Comparison of ENCODE assay signal across 22 mouse cellular contexts in genomic region chr7:43547666-43548065, GRCm38 (mm10). TPM values are rescaled to one million over a fixed set of nuclear protein-coding genes. Genes with fewer than 3 reads are reported as not detected.
DNase-seq lines count a peak whose midpoint lies in the region; TF ChIP-seq lines count a peak whose summit lies in the region.
"Had no signal": no experiment of that assay in that cellular context is flagged by ENCODE, and none has a peak within 500 bp of the region (broad histone marks: within the 10 kb centered on the region; RNA-seq: fewer than 3 reads in every experiment).

No protein-coding gene starts in this region.

- H3K4me3 ChIP-seq in left cerebral cortex, adult 2 months: no peak overlapping the region
- H3K4me3 ChIP-seq: forebrain, embryonic 13.5 days had no signal

- DNase-seq in cerebellum, adult 11-12 months: peak; percentile 81
- no peak for DNase-seq in cerebellum, postnatal 4 days (ENCODE audit: low spot score in 2 of 2)
- peak; percentile 30 for DNase-seq in left cerebral cortex, postnatal 4 days
- DNase-seq in left cerebral cortex, adult 2 months (ENCODE audit: extremely low spot score in 1 of 2, low spot score in 2 of 2): no peak
- DNase-seq in cerebellum, adult 9-11 months: peak; percentile 80
- no peak for DNase-seq in lung, postnatal 14 days
- DNase-seq in right cerebral cortex, postnatal 36 days (ENCODE audit: low spot score in 2 of 2): no peak
- no peak for DNase-seq in adrenal gland, postnatal 14 days
- DNase-seq: adrenal gland, adult 2 months; heart, postnatal 4 days; kidney, adult 11 months; liver; liver, postnatal 0 days; lung, postnatal 36 days; right cerebral cortex, adult 18-20 months; thymus, postnatal 14 days had no signal

- no peak for TF ChIP-seq CTCF in left cerebral cortex, adult 2 months (IDR thresholded peaks at IDR 0.05)

- intact Hi-C loops in left cerebral cortex, postnatal 4 days (cut with DNase I): no loop called here
- intact Hi-C loops in left cerebral cortex, adult 2 months (cut with DNase I): no loop called here

- H3K27ac ChIP-seq in left cerebral cortex, adult 2 months: no peak overlapping the region
- H3K27ac ChIP-seq: forebrain, embryonic 13.5 days; kidney, postnatal 0 days had no signal

RNA-seq across cellular contexts. Expression of gene Cd33, which starts 3.4 kb away (rescaled TPM):
- total RNA-seq in left cerebral cortex, postnatal 4 days (2021): 1 to 10 TPM; 2.3 to 2.5 TPM
- total RNA-seq in left cerebral cortex, adult 2 months (2021): 1 to 10 TPM; 3.7 to 4.7 TPM
- 2.7 and 5.3 TPM in 2 replicates for total RNA-seq in adrenal gland, postnatal 14 days (2021)

RNA-seq across cellular contexts. Expression of gene Zfp658, which starts 14.4 kb away (rescaled TPM):
- total RNA-seq in left cerebral cortex, postnatal 4 days (2021): 1 to 10 TPM; 7.5 to 9.7 TPM
- total RNA-seq in left cerebral cortex, adult 2 months (2021): 1 to 10 TPM; 5.2 to 5.5 TPM
- 2.2 and 3.2 TPM in 2 replicates for total RNA-seq in adrenal gland, postnatal 14 days (2021)

RNA-seq across cellular contexts. Expression of gene Zfp719, which starts 31.7 kb away (rescaled TPM):
- 10 to 100 TPM; 18.5 to 19.9 TPM for total RNA-seq in left cerebral cortex, postnatal 4 days (2021)
- total RNA-seq in left cerebral cortex, adult 2 months (2021): 10 to 100 TPM; 14.5 to 16.2 TPM
- total RNA-seq in adrenal gland, postnatal 14 days (2021): 11.9 and 16.9 TPM in 2 replicates

RNA-seq across cellular contexts. Expression of gene 4931406B18Rik, which starts 41.9 kb away (rescaled TPM):
- total RNA-seq in left cerebral cortex, postnatal 4 days (2021): not detected
- total RNA-seq in left cerebral cortex, adult 2 months (2021): not detected
- total RNA-seq in adrenal gland, postnatal 14 days (2021): not detected in 2 replicates
- total RNA-seq: adrenal gland, adult 2 months; CH12.LX; granulocyte monocyte progenitor cell, adult 5-6 weeks; heart, postnatal 4 days; layer of hippocampus, postnatal 14 days; left cerebral cortex, postnatal 25 days had no signal

RNA-seq across cellular contexts. Expression of gene Iglon5, which starts 57.8 kb away (rescaled TPM):
- total RNA-seq in left cerebral cortex, postnatal 4 days (2021): 10 to 100 TPM; 57.1 to 59.1 TPM
- 10 to 100 TPM; 24.4 to 27.3 TPM for total RNA-seq in left cerebral cortex, adult 2 months (2021)
- total RNA-seq in adrenal gland, postnatal 14 days (2021): 1.9 and 2.1 TPM in 2 replicates
- total RNA-seq: CH12.LX; granulocyte monocyte progenitor cell, adult 5-6 weeks had no signal

Comparison
In these comparisons a context has a peak if more than half of its experiments do, and no peak if none do; other contexts are left out.
1. DNase-seq: peak in cerebellum, adult 11-12 months (single experiment), left cerebral cortex, postnatal 4 days (single experiment) and cerebellum, adult 9-11 months (single experiment); none in cerebellum, postnatal 4 days (0 of 2), left cerebral cortex, adult 2 months (0 of 2), lung, postnatal 14 days (single experiment), right cerebral cortex, postnatal 36 days (0 of 2) and adrenal gland, postnatal 14 days (single experiment).